Mouse (Mus musculus) hindbrain, embryonic 13.5 days (tissue): ENCODE data around the gene Slc8b1. TPM values are rescaled to one million over a fixed set of nuclear protein-coding genes. Genes with fewer than 3 reads are reported as not detected.

Source experiments
- ATAC-seq: fragments of 200-750 bp; cut with Nextera tagmentation; 2 replicates; pipeline ENCODE4 v1.8.0; 2017; ENCODE audit warnings: moderate TSS enrichment; ENCODE audit not compliant: low FRiP score
- H3K27ac ChIP-seq: fragments of 300-500 bp; sonication (generic); 2 replicates; pipeline ENCODE4 v1.5.1; 2015; ENCODE audit warnings: inconsistent platforms, mild to moderate bottlenecking, moderate library complexity
- H3K27me3 ChIP-seq: fragments of 300-500 bp; sonication (generic); 2 replicates; pipeline ENCODE4 v1.6.1; 2015; ENCODE audit warnings: mild to moderate bottlenecking, inconsistent platforms
- H3K36me3 ChIP-seq: fragments of 300-500 bp; sonication (generic); 2 replicates; pipeline ENCODE4 v1.6.1; 2015; ENCODE audit warnings: mild to moderate bottlenecking, inconsistent platforms
- H3K4me1 ChIP-seq: fragments of 300-500 bp; sonication (generic); replicated peaks from 2 replicates; pipeline ENCODE4 v1.6.1; 2015; ENCODE audit warnings: inconsistent platforms
- H3K4me2 ChIP-seq: fragments of 300-500 bp; sonication (generic); 2 replicates; pipeline ENCODE4 v1.6.1; 2015; ENCODE audit warnings: inconsistent platforms, mild to moderate bottlenecking, moderate library complexity
- H3K4me3 ChIP-seq: fragments of 300-500 bp; sonication (generic); 2 replicates; pipeline ENCODE4 v1.5.1; 2015; ENCODE audit warnings: mild to moderate bottlenecking, inconsistent platforms
- H3K9ac ChIP-seq: fragments of 300-500 bp; sonication (generic); 2 replicates; pipeline ENCODE4 v1.6.1; 2015; ENCODE audit warnings: mild to moderate bottlenecking, inconsistent platforms
- H3K9me3 ChIP-seq: fragments of 300-500 bp; sonication (generic); 2 replicates; pipeline ENCODE4 v1.6.1; 2016; ENCODE audit warnings: inconsistent platforms
- WGBS: fragments of 180-500 bp; shearing (Covaris S2); methylation state at CpG from one replicate; pipeline ENCODE4 v1.1.7; 2015; 5-methylcytosine and 5-hydroxymethylcytosine counted together
- polyA plus RNA-seq: library from polyadenylated mRNA; unstranded; fragments of >200 nt; fragmentation: Nextera tagmentation; extraction: Ambion mirVana; gene quantifications from 2 replicates; pipeline ENCODE4 v1.2.1, GENCODE M21; 2015

Gene Slc8b1
- polyA plus RNA-seq, 1 experiment from 2014 or later, result 2.5 TPM

DNA sequence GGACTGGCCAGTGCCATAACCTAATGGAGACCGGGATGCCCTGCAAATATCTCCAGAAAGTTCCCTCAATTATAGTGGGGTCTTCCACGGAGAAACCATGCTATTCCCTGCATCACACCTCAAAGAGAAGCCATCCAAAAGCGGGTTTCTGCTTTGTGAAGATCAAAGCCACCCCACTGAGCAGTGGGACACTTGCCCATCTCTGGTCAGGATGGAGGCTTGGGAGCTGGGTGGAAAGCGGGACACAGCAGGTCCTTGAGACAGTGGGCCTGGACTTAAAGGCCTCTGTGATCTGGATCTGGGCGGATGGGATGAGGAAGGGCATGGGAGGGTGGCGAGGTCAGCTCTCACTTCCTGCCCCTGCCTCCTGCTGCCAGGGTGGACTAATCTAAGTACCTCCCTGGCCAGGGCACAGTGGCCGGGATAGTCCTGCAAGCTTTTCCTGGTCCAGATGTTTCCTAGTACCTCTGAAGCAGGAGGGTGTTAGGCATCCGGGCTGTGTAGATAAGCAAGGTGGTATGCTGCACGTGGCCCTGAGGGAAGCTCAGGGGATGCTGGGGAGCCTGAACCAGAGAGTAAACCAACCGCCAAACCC, 63.6 kb downstream of the Slc8b1 start:
- 73% methylated on average over 10 of the region's 10 CpGs for WGBS
- no peak for ATAC-seq
- Histone ChIP-seq H3K9me3 (no peaks in the 10 kb centered on the region), H3K4me3 (no peak overlapping the region), H3K27me3 (no peaks in the 10 kb centered on the region), H3K4me2 (no peak overlapping the region), H3K27ac (no peak overlapping the region), H3K36me3 (no peaks in the 10 kb centered on the region), H3K9ac (no peak overlapping the region), H3K4me1 (peaks cover 51% of the 10 kb centered on the region)

GRCm38 (mm10) chr5:120576781-120577301, 65.9 kb downstream of the Slc8b1 start:
- Histone ChIP-seq H3K36me3 (0 out of 2 replicates have a peak, but pooled peaks cover under 1% of the 10 kb centered on the region), H3K4me3 (no peak overlapping the region), H3K9me3 (no peaks in the 10 kb centered on the region), H3K27ac (no peak overlapping the region), H3K4me1 (peaks cover 40% of the 10 kb centered on the region), H3K9ac (no peak overlapping the region), H3K27me3 (no peaks in the 10 kb centered on the region), H3K4me2 (no peak overlapping the region)
- 83% methylated on average over 11 of the region's 11 CpGs for WGBS
- no peak for ATAC-seq

- no peaks in the 10 kb centered on the region for H3K9me3 ChIP-seq
- H3K4me2 ChIP-seq, result no peak overlapping the region
- peak overlapping the region; percentile 35; the same call in 1 of the 2 replicates for H3K9ac ChIP-seq
- peaks cover 35% of the 10 kb centered on the region for H3K4me1 ChIP-seq
- no peaks in the 10 kb centered on the region for H3K27me3 ChIP-seq
- H3K27ac ChIP-seq, result peak overlapping the region; percentile 79; the same call in 1 of the 2 replicates
- peaks cover 9% of the 10 kb centered on the region for H3K36me3 ChIP-seq
- 50% methylated on average over 10 of the region's 10 CpGs for WGBS
- no peak overlapping the region for H3K4me3 ChIP-seq
- ATAC-seq, result no peak
Observed at GRCm38 (mm10) chr5:120577935-120578441, 67.0 kb downstream of the Slc8b1 start.

GRCm38 (mm10) chr5:120578504-120579081, 67.6 kb downstream of the Slc8b1 start:
- H3K36me3 ChIP-seq, result peaks cover 15% of the 10 kb centered on the region
- no peaks in the 10 kb centered on the region for H3K27me3 ChIP-seq
- H3K9me3 ChIP-seq, result no peaks in the 10 kb centered on the region
- no peak overlapping the region for H3K4me3 ChIP-seq
- H3K9ac ChIP-seq, result no peak overlapping the region
- ATAC-seq, result no peak
- 56% methylated on average over 12 of the region's 12 CpGs for WGBS
- peaks cover 35% of the 10 kb centered on the region for H3K4me1 ChIP-seq
- peak overlapping the region; percentile 4; the same call in 1 of the 2 replicates for H3K4me2 ChIP-seq
- peak overlapping the region; percentile 79 for H3K27ac ChIP-seq

DNA sequence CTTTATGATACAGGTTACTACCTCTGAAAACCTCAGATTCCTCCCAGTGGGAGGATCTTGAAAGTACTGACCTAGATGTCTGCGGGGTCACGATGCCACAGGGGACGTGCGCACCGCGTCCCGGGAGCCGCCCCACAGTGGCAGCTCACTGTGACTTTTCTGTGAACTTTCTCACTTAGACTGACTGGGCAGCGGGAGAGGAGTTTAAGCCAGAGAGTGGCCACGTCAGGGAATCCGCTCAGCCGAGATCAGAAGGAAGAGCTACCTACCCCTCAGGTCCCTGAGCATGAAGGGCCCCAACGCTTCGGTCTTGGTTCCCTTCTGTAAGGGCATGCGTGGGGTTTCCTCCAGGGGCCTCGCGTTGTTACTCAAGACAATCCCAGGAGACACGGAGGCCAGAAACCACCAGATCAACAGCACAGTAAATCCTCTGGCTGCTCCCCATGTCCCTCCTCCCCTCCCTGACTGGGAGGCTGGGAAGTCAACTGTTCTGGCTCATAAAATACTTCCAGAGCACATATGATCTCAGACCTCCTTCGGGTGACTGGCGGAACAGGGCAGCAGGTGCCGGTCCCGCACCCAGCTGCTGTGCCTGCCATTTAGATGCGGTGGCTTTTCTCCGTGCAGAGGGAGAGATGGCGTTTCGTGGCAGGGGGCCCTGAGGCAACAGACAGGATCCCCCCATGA, 68.4 kb downstream of the Slc8b1 start:
- peak overlapping the region; percentile 16; the same call in 1 of the 2 replicates for H3K4me2 ChIP-seq
- peak overlapping the region; percentile 79 for H3K27ac ChIP-seq
- H3K9me3 ChIP-seq, result no peaks in the 10 kb centered on the region
- WGBS, result 58% methylated on average over 26 of the region's 26 CpGs
- H3K4me1 ChIP-seq, result peaks cover 36% of the 10 kb centered on the region
- H3K9ac ChIP-seq, result peak overlapping the region; percentile 51
- H3K36me3 ChIP-seq, result peaks cover 23% of the 10 kb centered on the region
- ATAC-seq, result 0 out of 2 replicates have a peak, but pooled peaks have one; percentile 5
- no peaks in the 10 kb centered on the region for H3K27me3 ChIP-seq
- no peak overlapping the region for H3K4me3 ChIP-seq

- Histone ChIP-seq H3K4me3 (no peak overlapping the region), H3K4me2 (peak overlapping the region; percentile 16; the same call in 1 of the 2 replicates), H3K36me3 (peaks cover 30% of the 10 kb centered on the region), H3K27me3 (no peaks in the 10 kb centered on the region), H3K9ac (peak overlapping the region; percentile 51; the same call in 1 of the 2 replicates), H3K27ac (peak overlapping the region; percentile 79), H3K4me1 (peaks cover 40% of the 10 kb centered on the region), H3K9me3 (no peaks in the 10 kb centered on the region)
- 76% methylated on average over 25 of the region's 26 CpGs for WGBS
- ATAC-seq, result peak; percentile 54
Observed at GRCm38 (mm10) chr5:120579898-120580626, 69.1 kb downstream of the Slc8b1 start.

DNA sequence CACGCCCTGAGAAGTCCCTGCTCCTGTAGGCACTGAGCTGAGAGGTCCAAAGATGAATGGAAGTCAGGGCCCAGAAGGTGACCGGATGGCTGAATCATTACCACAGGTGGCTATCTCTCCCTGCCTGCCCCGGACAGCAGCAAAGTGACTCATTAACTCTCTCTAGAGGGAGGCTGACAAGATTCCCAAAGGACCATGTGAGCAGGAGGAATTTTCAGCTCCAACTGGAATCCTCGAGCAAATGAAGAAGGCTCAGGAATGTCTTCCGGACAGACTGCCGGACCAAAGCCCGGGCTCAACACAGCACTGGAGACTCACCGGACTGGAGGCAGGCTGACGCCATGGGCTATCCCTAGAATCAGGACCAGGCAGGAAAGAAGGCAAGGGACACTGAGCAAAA, 71.0 kb downstream of the Slc8b1 start:
- WGBS, result 78% methylated on average over 9 of the region's 9 CpGs

DNA sequence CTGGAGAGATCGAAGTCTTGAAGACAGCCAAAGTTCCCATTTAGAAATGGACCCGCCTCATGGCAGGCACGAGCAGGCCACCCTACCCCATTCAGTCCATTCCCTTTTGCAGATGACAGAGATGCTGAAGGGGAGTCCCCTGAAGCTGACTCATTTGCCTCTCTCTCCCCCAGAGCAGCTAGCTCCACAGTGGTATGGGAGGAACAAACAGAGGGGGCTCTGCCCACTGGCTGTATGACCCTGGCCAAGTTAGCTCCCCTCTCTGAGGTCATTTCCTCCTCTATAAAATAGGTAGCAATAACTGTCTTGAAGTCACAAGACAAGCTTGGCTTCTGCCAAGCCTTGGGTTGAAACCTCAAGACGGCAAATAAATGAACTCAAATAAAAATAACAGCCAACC, 72.5 kb downstream of the Slc8b1 start:
- H3K27ac ChIP-seq, result no peak overlapping the region
- H3K27me3 ChIP-seq, result no peaks in the 10 kb centered on the region
- no peaks in the 10 kb centered on the region for H3K9me3 ChIP-seq
- no peak overlapping the region for H3K4me3 ChIP-seq
- 96% methylated on average over 4 of the region's 4 CpGs for WGBS
- H3K4me2 ChIP-seq, result no peak overlapping the region
- H3K36me3 ChIP-seq, result peaks cover 30% of the 10 kb centered on the region
- H3K9ac ChIP-seq, result no peak overlapping the region
- ATAC-seq, result no peak
- H3K4me1 ChIP-seq, result peaks cover 57% of the 10 kb centered on the region

More for the DNA sequence above, 71.0 kb downstream of the Slc8b1 start:
- H3K36me3 ChIP-seq, result peaks cover 30% of the 10 kb centered on the region
- H3K4me1 ChIP-seq, result peaks cover 56% of the 10 kb centered on the region
- H3K4me3 ChIP-seq, result no peak overlapping the region
- no peak overlapping the region for H3K27ac ChIP-seq
- H3K27me3 ChIP-seq, result no peaks in the 10 kb centered on the region
- no peak for ATAC-seq
- no peak overlapping the region for H3K4me2 ChIP-seq
- H3K9me3 ChIP-seq, result no peaks in the 10 kb centered on the region
- H3K9ac ChIP-seq, result no peak overlapping the region

Other genes starting within 250 kb of the Slc8b1 start
- 48.9 and 50.7 TPM in 2 replicates for gene Lhx5, start 79.5 kb upstream of the Slc8b1 start, polyA plus RNA-seq
- 6.4 and 6.7 TPM in 2 replicates for gene Sdsl, start 38.4 kb upstream of the Slc8b1 start, polyA plus RNA-seq
- not detected in 2 replicates for gene Sds, start 34.6 kb upstream of the Slc8b1 start, polyA plus RNA-seq
- 31.8 and 32.3 TPM in 2 replicates for gene Plbd2, start 7.5 kb upstream of the Slc8b1 start, polyA plus RNA-seq
- gene Tpcn1, start 77.5 kb downstream of the Slc8b1 start, polyA plus RNA-seq, result 18.2 and 18.7 TPM in 2 replicates
- gene Iqcd, start 77.8 kb downstream of the Slc8b1 start, polyA plus RNA-seq, result 2.4 and 2.6 TPM in 2 replicates
- gene Rita1, start 101.4 kb downstream of the Slc8b1 start, polyA plus RNA-seq, result 26.2 TPM in 2 replicates
- 44.0 and 47.7 TPM in 2 replicates for gene Ddx54, start 101.6 kb downstream of the Slc8b1 start, polyA plus RNA-seq
- 0.28 and 0.49 TPM in 2 replicates for gene Cfap73, start 123.1 kb downstream of the Slc8b1 start, polyA plus RNA-seq
- 0.14 TPM in 2 replicates for gene Rasal1, start 137.6 kb downstream of the Slc8b1 start, polyA plus RNA-seq
- 34.5 and 34.8 TPM in 2 replicates for gene Dtx1, start 200.8 kb downstream of the Slc8b1 start, polyA plus RNA-seq
- gene Oas2, start 238.7 kb downstream of the Slc8b1 start, polyA plus RNA-seq, result 0.14 and 0.25 TPM in 2 replicates